Mouse (Mus musculus) heart, postnatal 0 days (tissue): Measurements from ENCODE around the gene Rhoh.

Experiments used
- CTCF ChIP-seq: IDR thresholded peaks from 2 replicates; pipeline ENCODE4 v1.5.1; 2016; ENCODE audit warnings: antibody characterized with exemption, control low read depth, low read depth
- EP300 ChIP-seq: IDR thresholded peaks from 2 replicates; pipeline ENCODE4 v1.6.1; 2016; ENCODE audit warnings: antibody characterized with exemption, low read depth

- TF ChIP-seq EP300 = no peak
- no peak for TF ChIP-seq CTCF
These were observed 43.5 kb downstream of the Rhoh start for GRCm38 (mm10) chr5:65904476-65904875.
